Mouse (Mus musculus) cerebellum, postnatal 25 days (tissue): ENCODE results near the gene Serpinb6e.

Experiments used
- DNase-seq, 2 experiments: peaks; one replicate each; pipeline ENCODE4 v3.0.0; 2021; ENCODE audit warnings: mixed read lengths in 2 of 2

Serpinb6e gene

DNA sequence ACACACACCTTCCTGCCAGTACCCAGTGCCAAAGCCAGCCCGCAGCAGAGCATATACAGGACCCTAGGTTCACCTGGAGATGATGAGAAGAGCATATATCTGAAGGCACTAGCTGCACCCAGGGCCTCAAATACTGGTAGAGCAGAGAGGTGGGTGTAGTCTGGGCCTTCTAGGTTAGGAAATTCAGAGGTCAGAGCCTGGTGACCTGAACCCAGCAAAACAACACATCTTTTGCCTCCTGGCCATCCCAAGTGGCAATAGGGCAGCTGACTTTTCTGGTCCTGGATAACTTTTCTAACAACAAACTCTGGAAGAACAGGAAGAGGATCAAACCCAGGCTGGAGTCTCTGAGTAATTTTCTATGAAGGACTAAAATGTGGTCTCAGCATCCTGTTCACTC, at the start of gene Serpinb6e:
TSS of gene Serpinb6e (minus strand) at position 101 of the 400 bp plus-strand sequence.
- DNase-seq, result no peak

- no peak for DNase-seq
These were observed 12.5 kb downstream of the Serpinb6e start for GRCm38 (mm10) chr13:33830751-33831150.

DNA sequence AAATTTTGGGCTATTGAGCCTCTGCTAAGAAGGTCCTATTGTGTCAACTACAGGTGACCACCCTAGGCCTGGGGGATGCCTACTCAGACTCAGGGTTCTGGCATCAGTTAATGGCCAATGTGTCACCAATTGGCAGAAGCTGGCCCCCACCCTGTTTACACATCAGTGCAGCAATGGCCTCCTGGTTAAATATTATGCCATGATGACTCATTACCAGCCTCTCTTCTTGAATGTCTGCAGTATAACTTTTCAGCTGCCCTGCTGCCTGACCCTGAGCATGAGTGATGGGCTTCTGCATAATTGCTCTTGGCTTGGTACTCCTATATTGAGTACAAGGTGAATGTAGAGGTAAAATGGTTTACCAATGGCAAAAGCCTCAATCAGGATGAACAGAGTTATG, 19.8 kb downstream of the Serpinb6e start:
- no peak for DNase-seq

GRCm38 (mm10) chr13:33821490-33822143, 21.6 kb downstream of the Serpinb6e start:
- DNase-seq, result no peak
